Mouse (Mus musculus) olfactory bulb, adult 2 months (tissue): Measurements from ENCODE around the gene Ccno.

ENCODE experiments used
- CTCF ChIP-seq: fragments of 200-500 bp; IDR thresholded peaks from 2 replicates; pipeline ENCODE4 v1.5.1; 2012; ENCODE audit warnings: low read depth, mild to moderate bottlenecking, low read length, moderate library complexity; ENCODE audit not compliant: insufficient read depth
- POLR2A ChIP-seq: fragments of 200-500 bp; IDR thresholded peaks from 2 replicates; pipeline ENCODE4 v1.6.1; 2012; ENCODE audit warnings: mild to moderate bottlenecking, low read depth, low read length, moderate library complexity; ENCODE audit not compliant: insufficient read depth

DNA sequence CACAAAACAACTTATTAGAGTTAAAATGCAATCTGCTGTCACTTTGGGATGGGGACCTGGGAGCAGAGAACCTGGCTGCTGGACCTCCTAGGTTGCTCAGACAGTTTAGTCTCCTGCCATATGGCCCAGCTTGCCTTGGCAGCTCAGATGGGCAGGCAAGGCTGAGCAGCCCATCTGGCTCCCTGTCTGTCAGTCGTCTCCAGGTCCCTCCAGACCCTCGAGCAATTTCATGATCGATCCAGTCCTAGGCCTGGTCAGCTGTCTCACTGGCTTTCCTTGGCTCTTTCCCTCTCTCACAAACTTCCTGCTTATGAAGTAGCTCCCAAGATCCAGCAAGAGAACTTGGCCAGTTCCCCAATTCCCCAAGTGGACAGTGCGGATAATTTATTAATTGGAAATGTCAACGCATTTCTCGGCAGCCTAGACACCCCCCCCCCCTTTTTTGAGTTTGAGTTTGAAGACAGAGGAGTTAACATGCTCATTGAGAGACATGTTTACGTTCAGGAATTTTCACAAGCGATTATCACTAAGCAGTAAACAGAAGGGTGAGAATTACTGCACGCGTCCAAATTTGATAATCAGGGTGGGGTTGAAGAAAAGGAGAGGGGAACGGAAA lies 46.8 kb downstream of the Ccno start:
- TF ChIP-seq CTCF (no peak), POLR2A (no peak)
